Mouse (Mus musculus) midbrain, embryonic 15.5 days (tissue): ENCODE measurements around the gene 4921539E11Rik. TPM values are rescaled to one million over a fixed set of nuclear protein-coding genes. Genes with fewer than 3 reads are reported as not detected.

Source experiments
- ATAC-seq: fragments of 200-750 bp; cut with Nextera tagmentation; replicated peaks from 2 replicates; pipeline ENCODE4 v1.8.0; 2017; ENCODE audit warnings: moderate TSS enrichment
- H3K27ac ChIP-seq: fragments of 300-500 bp; sonication (generic); 2 replicates; pipeline ENCODE4 v1.5.1; 2015; ENCODE audit warnings: mild to moderate bottlenecking, inconsistent platforms
- H3K27me3 ChIP-seq: fragments of 300-500 bp; sonication (generic); replicated peaks from 2 replicates; pipeline ENCODE4 v1.6.1; 2015; ENCODE audit warnings: inconsistent platforms
- H3K36me3 ChIP-seq: fragments of 300-500 bp; sonication (generic); replicated peaks from 2 replicates; pipeline ENCODE4 v1.6.1; 2015; ENCODE audit warnings: inconsistent platforms
- H3K4me1 ChIP-seq: fragments of 300-500 bp; sonication (generic); 2 replicates; pipeline ENCODE4 v1.6.1; 2015; ENCODE audit warnings: inconsistent platforms
- H3K4me2 ChIP-seq: fragments of 300-500 bp; sonication (generic); 2 replicates; pipeline ENCODE4 v1.6.1; 2015; ENCODE audit warnings: inconsistent platforms, mild to moderate bottlenecking, moderate library complexity
- H3K4me3 ChIP-seq: fragments of 300-500 bp; sonication (generic); 2 replicates; pipeline ENCODE4 v1.5.1; 2015; ENCODE audit warnings: mild to moderate bottlenecking, inconsistent platforms
- H3K9ac ChIP-seq: fragments of 300-500 bp; sonication (generic); 2 replicates; pipeline ENCODE4 v1.6.1; 2015; ENCODE audit warnings: mild to moderate bottlenecking, inconsistent platforms
- H3K9me3 ChIP-seq: fragments of 300-500 bp; sonication (generic); 2 replicates; pipeline ENCODE4 v1.6.1; 2016; ENCODE audit warnings: inconsistent platforms
- WGBS: fragments of 180-500 bp; shearing (Covaris S2); methylation state at CpG from one replicate; pipeline ENCODE4 v1.1.7; 2015; ENCODE audit warnings: mixed read lengths; 5-methylcytosine and 5-hydroxymethylcytosine counted together
- polyA plus RNA-seq: library from polyadenylated mRNA; unstranded; fragments of >200 nt; fragmentation: Nextera tagmentation; extraction: Ambion mirVana; gene quantifications from 2 replicates; pipeline ENCODE4 v1.2.1, GENCODE M21; 2015

Gene 4921539E11Rik
- polyA plus RNA-seq, 1 experiment from 2014 or later, result not detected

GRCm38 (mm10) chr4:103188786-103189640 is 101.7 kb downstream of the 4921539E11Rik start:
- Histone ChIP-seq H3K4me1 (no peaks in the 10 kb centered on the region), H3K36me3 (peaks cover 14% of the 10 kb centered on the region; the same call in 1 of the 2 replicates), H3K9ac (no peak overlapping the region), H3K4me2 (no peak overlapping the region), H3K27me3 (no peaks in the 10 kb centered on the region), H3K9me3 (no peaks in the 10 kb centered on the region), H3K4me3 (no peak overlapping the region), H3K27ac (no peak overlapping the region)
- 94% methylated on average over 8 of the region's 8 CpGs for WGBS
- ATAC-seq, result no peak

Other genes starting within 250 kb of the 4921539E11Rik start
- 27.7 and 29.9 TPM in 2 replicates for gene Mier1, start 176.5 kb downstream of the 4921539E11Rik start, polyA plus RNA-seq
- gene Wdr78, start 176.3 kb downstream of the 4921539E11Rik start, polyA plus RNA-seq, result 5.4 and 5.6 TPM in 2 replicates
- 6.5 and 6.7 TPM in 2 replicates for gene Slc35d1, start 75.7 kb downstream of the 4921539E11Rik start, polyA plus RNA-seq
- gene Oma1, start 22.9 kb upstream of the 4921539E11Rik start, polyA plus RNA-seq, result 8.7 and 9.1 TPM in 2 replicates